Mouse (Mus musculus): ENCODE measurements around the gene Gm9508. TPM values are rescaled to one million over a fixed set of nuclear protein-coding genes. Genes with fewer than 3 reads are reported as not detected.
"Not testable (repeated sequence)": the region's sequence is repeated elsewhere in the genome, so short reads cannot be mapped to it uniquely, and the experiment has no call there.

Gene Gm9508
- total RNA-seq (2012; rRNA removed), result not detected in 2 replicates
- not detected in 2 replicates for total RNA-seq (2014; rRNA removed)
- not detected in 2 replicates for polyA plus RNA-seq (2012; ENCODE audit: insufficient read length, low read depth)

- Histone ChIP-seq H3K9ac (ENCODE audit: insufficient read depth, low read depth) (no peak within 1 kb of the TSS), H3K9me3 (replicated peaks; ENCODE audit: low read length) (peaks cover 17% of the 10 kb centered on the region), H3K27ac (ENCODE audit: insufficient read depth, low read depth) (no peak within 1 kb of the TSS), H3K4me3 (replicated peaks in 1 of 3; ENCODE audit: low read depth in 2 of 3, low read length in 2 of 3, poor library complexity in 1 of 3) (no peak within 1 kb of the TSS), H3K4me2 (ENCODE audit: insufficient read depth, low read depth, poor library complexity, severe bottlenecking) (no peak within 1 kb of the TSS), H3K27me3 (replicated peaks) (peaks cover 74% of the 10 kb centered on the region), H3K36me3 (replicated peaks in 1 of 2; ENCODE audit: control insufficient read depth in 1 of 2, insufficient read depth in 1 of 2, low read length in 1 of 2) (no peaks in the 10 kb centered on the region), H3K4me1 (ENCODE audit: control insufficient read depth in 1 of 2, insufficient read depth in 2 of 2) (no peaks in the 10 kb centered on the region), H3K79me2 (replicated peaks; ENCODE audit: control insufficient read depth, extremely low read depth, insufficient read depth, poor library complexity, severe bottlenecking) (no peaks in the 10 kb centered on the region)
- TF ChIP-seq BHLHE40 (IDR thresholded peaks at IDR 0.05; ENCODE audit: low read depth, low read length) (no peak), ZNF384 (IDR thresholded peaks at IDR 0.05; ENCODE audit: low read depth, low read length) (no peak), PAX5 (IDR thresholded peaks at IDR 0.05; ENCODE audit: low read length) (no peak), MEF2A (IDR thresholded peaks at IDR 0.05; ENCODE audit: borderline replicate concordance, low read depth, low read length) (no peak), POLR2AphosphoS2 (IDR thresholded peaks at IDR 0.05; ENCODE audit: low read depth, low read length) (no peak), JUN (IDR thresholded peaks at IDR 0.05; ENCODE audit: insufficient read depth, low read depth, low read length) (no peak), TCF12 (IDR thresholded peaks at IDR 0.05; ENCODE audit: low read depth, low read length) (no peak), HCFC1 (IDR thresholded peaks at IDR 0.05; ENCODE audit: low read depth, low read length) (no peak), ETS1 (conservative IDR thresholded peaks at IDR 0.05; ENCODE audit: low read depth, low read length) (no peak), TBP (conservative IDR thresholded peaks at IDR 0.05; ENCODE audit: low read depth, low read length) (no peak), JUND (conservative IDR thresholded peaks at IDR 0.05; ENCODE audit: low read depth, low read length) (no peak), CHD1 (IDR thresholded peaks at IDR 0.05; ENCODE audit: low read depth, low read length) (no peak), ZC3H11A (IDR thresholded peaks at IDR 0.05; ENCODE audit: low read depth, low read length) (no peak), KAT2A (IDR thresholded peaks at IDR 0.05; ENCODE audit: insufficient replicate concordance, low read length) (no peak), MAZ (IDR thresholded peaks at IDR 0.05; ENCODE audit: low read depth, low read length) (no peak)
- DNase-seq (ENCODE audit: extremely low read depth), result no peak
- dilution Hi-C loops (cut with MboI; ENCODE audit: extremely low pct_ligation_motif_present, extremely low pct_unique_long_range_greater_than_20kb, low sequenced_read_pairs) (no loop called here), in situ Hi-C loops (cut with MboI; ENCODE audit: low pct_ligation_motif_present, low pct_unique_long_range_greater_than_20kb, low sequenced_read_pairs) (no loop called here)
These were observed at the start of gene Gm9508 for GRCm38 (mm10) chr10:77697133-77697532. TSS of gene Gm9508 (minus strand) at chr10:77697233.

DNA sequence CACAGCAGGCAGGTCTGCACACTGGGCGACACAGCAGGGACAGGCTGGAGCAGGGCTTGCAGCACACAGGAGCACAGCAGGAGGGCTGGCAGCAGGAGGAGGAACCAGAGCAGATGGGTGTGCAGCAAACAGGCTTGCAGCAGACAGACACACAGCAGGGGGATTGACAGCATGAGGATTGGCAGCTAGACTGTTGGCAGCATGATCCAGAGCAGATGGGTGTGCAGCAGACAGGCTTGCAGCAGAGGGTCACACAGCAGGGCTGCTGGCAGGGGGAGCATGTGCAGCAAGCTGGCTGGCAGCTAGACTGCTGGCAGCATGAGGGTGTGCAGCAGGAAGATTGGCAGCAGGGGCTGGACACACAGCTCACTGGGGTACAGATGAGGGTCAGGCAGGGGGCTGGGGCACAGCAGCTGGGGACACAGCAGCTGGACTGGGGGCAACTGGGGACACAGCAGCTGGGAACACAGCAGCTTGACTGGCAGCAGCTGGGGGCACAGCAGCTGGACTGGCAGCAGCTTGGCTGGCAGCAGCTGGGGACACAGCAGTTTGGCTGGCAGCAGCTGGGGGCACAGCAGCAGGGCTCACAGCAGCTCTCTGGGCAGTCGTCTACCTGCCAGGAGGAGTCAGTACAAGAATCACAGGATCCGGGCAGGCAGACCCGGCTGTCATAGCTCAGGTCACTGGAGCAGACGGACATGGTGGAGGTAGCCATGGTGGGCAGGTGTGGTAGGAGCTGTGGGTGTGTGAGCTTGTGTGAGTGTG, 45.1 kb upstream of the Gm9508 start, which contains the start of gene Gm18596:
Gm18596 (minus strand) TSS at position 715 of the 765 bp plus-strand sequence.
- H3K79me2 ChIP-seq (replicated peaks; ENCODE audit: control insufficient read depth, extremely low read depth, insufficient read depth, poor library complexity, severe bottlenecking); H3K4me3 ChIP-seq (replicated peaks in 1 of 3; ENCODE audit: low read depth in 2 of 3, low read length in 2 of 3, poor library complexity in 1 of 3); dilution Hi-C loops (cut with MboI; ENCODE audit: extremely low pct_ligation_motif_present, extremely low pct_unique_long_range_greater_than_20kb, low sequenced_read_pairs); H3K9ac ChIP-seq (ENCODE audit: insufficient read depth, low read depth); DNase-seq (ENCODE audit: extremely low read depth); in situ Hi-C loops (cut with MboI; ENCODE audit: low pct_ligation_motif_present, low pct_unique_long_range_greater_than_20kb, low sequenced_read_pairs); H3K9me3 ChIP-seq (replicated peaks; ENCODE audit: low read length); H3K4me2 ChIP-seq (ENCODE audit: insufficient read depth, low read depth, poor library complexity, severe bottlenecking); H3K4me1 ChIP-seq (ENCODE audit: control insufficient read depth in 1 of 2, insufficient read depth in 2 of 2); H3K36me3 ChIP-seq (replicated peaks in 1 of 2; ENCODE audit: control insufficient read depth in 1 of 2, insufficient read depth in 1 of 2, low read length in 1 of 2); H3K27ac ChIP-seq (ENCODE audit: insufficient read depth, low read depth): not testable (repeated sequence)
- H3K27me3 ChIP-seq (replicated peaks), result peaks cover 50% of the 10 kb centered on the region
